Comparison of ENCODE assay signal across 9 mouse cellular contexts in the genomic region with DNA sequence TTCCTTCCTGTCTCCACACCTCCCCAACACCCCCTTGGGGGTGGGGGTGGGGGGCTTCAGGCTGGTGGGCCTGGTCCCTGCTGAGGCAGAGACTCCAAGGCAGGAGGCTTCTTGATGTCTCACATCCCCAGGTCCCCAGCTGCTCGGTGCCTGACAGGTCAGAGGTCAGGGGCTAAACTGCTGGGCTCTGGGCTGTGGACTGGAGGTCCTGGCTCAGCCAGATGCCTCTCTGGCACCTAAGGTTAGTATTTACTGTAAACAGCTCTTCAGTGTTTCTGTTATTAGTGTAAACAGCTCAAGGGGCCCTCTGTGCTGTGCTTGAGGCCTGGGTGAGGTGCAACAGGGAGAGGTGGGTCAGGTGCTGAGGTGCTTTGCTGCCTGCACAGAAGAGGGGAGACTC.
DNase-seq lines count a peak whose midpoint lies in the region; ATAC-seq and TF ChIP-seq lines count a peak whose summit lies in the region.
"Had no signal": no experiment of that assay in that cellular context is flagged by ENCODE, and none has a peak within 500 bp of the region (broad histone marks: within the 10 kb centered on the region; RNA-seq: fewer than 3 reads in every experiment).

No protein-coding gene starts in this region.

- no peak for ATAC-seq in heart, embryonic 12.5 days (ENCODE audit: insufficient number of reproducible peaks, low FRiP score)
- ATAC-seq in kidney, postnatal 0 days (replicated peaks; ENCODE audit: low FRiP score, low read depth), result no peak; the same call in 1 of the 2 replicates
- no peak for ATAC-seq in limb, embryonic 15.5 days (ENCODE audit: insufficient number of reproducible peaks, low FRiP score, low TSS enrichment, low read depth)

- no peak for DNase-seq in heart, adult 9 months (ENCODE audit: low spot score in 2 of 2)
- DNase-seq in kidney, postnatal 0 days (ENCODE audit: low spot score), result no peak
- no peak for DNase-seq in kidney, adult 9 months
- DNase-seq in embryo, embryonic 9.5 days (ENCODE audit: extremely low spot score), result peak; percentile 64
- no peak for DNase-seq in layer of hippocampus, adult 9-10 months (ENCODE audit: low spot score)
- DNase-seq in layer of hippocampus, postnatal 14 days (ENCODE audit: low spot score in 2 of 2), result no peak
- DNase-seq: right cerebral cortex, postnatal 14 days had no signal

- H3K27me3 ChIP-seq in heart, embryonic 12.5 days (replicated peaks), result peaks cover 15% of the 10 kb centered on the region
- no peaks in the 10 kb centered on the region for H3K27me3 ChIP-seq in kidney, postnatal 0 days (ENCODE audit: insufficient read depth, low read length)
- no peaks in the 10 kb centered on the region for H3K27me3 ChIP-seq in limb, embryonic 15.5 days

- peak overlapping the region; percentile 17; the same call in 1 of the 2 replicates for H3K27ac ChIP-seq in heart, embryonic 12.5 days (ENCODE audit: poor library complexity, severe bottlenecking)
- peak overlapping the region; percentile 43 for H3K27ac ChIP-seq in kidney, postnatal 0 days
- H3K27ac ChIP-seq in limb, embryonic 15.5 days, result peak overlapping the region; percentile 51; the same call in 1 of the 2 replicates

- H3K9ac ChIP-seq in heart, embryonic 12.5 days, result peak overlapping the region; percentile 31
- no peak overlapping the region for H3K9ac ChIP-seq in kidney, postnatal 0 days (ENCODE audit: low read depth, low read length)
- no peak overlapping the region for H3K9ac ChIP-seq in limb, embryonic 15.5 days

- H3K4me3 ChIP-seq in heart, embryonic 12.5 days, result no peak overlapping the region
- no peak overlapping the region for H3K4me3 ChIP-seq in kidney, postnatal 0 days (replicated peaks; ENCODE audit: low read depth, low read length)
- H3K4me3 ChIP-seq in limb, embryonic 15.5 days, result no peak overlapping the region

- no peaks in the 10 kb centered on the region for H3K36me3 ChIP-seq in heart, embryonic 12.5 days
- no peaks in the 10 kb centered on the region for H3K36me3 ChIP-seq in kidney, postnatal 0 days (ENCODE audit: insufficient read depth, low read length)
- H3K36me3 ChIP-seq in limb, embryonic 15.5 days, result 0 out of 2 replicates have a peak, but pooled peaks cover 4% of the 10 kb centered on the region

- H3K4me1 ChIP-seq in heart, embryonic 12.5 days (replicated peaks), result peaks cover 91% of the 10 kb centered on the region
- peaks cover 66% of the 10 kb centered on the region for H3K4me1 ChIP-seq in kidney, postnatal 0 days (replicated peaks; ENCODE audit: insufficient read depth, low read length)
- peaks cover 93% of the 10 kb centered on the region for H3K4me1 ChIP-seq in limb, embryonic 15.5 days

- 36% methylated on average over 1 of the region's 1 CpGs for WGBS in heart, embryonic 12.5 days
- WGBS in kidney, postnatal 0 days, result 14% methylated on average over 1 of the region's 1 CpGs
- 23% methylated on average over 1 of the region's 1 CpGs for WGBS in limb, embryonic 15.5 days

- no peak for TF ChIP-seq CTCF in kidney, postnatal 0 days (IDR thresholded peaks at IDR 0.05; ENCODE audit: low read depth)

- no peaks in the 10 kb centered on the region for H3K9me3 ChIP-seq in heart, embryonic 12.5 days (replicated peaks)
- H3K9me3 ChIP-seq in kidney, postnatal 0 days (replicated peaks; ENCODE audit: low read length), result no peaks in the 10 kb centered on the region
- H3K9me3 ChIP-seq in limb, embryonic 15.5 days, result no peaks in the 10 kb centered on the region

- H3K4me2 ChIP-seq in heart, embryonic 12.5 days, result peak overlapping the region; percentile 10; the same call in 1 of the 2 replicates
- no peak overlapping the region for H3K4me2 ChIP-seq in kidney, postnatal 0 days (ENCODE audit: low read length)
- no peak overlapping the region for H3K4me2 ChIP-seq in limb, embryonic 15.5 days
